Mouse (Mus musculus) G1E (cell line): ENCODE measurements around the gene Olfr221.

Source experiments
- CTCF ChIP-seq: IDR thresholded peaks from 2 replicates; pipeline ENCODE4 v1.5.1; 2012; ENCODE audit warnings: low read depth, low read length, inconsistent platforms, mixed read lengths
- GATA1 ChIP-seq: IDR thresholded peaks from 2 replicates; pipeline ENCODE4 v1.6.1; 2012; ENCODE audit warnings: borderline replicate concordance, low read length, inconsistent platforms, mixed read lengths
- TAL1 ChIP-seq: conservative IDR thresholded peaks from 2 replicates; pipeline ENCODE4 v1.6.1; 2012; ENCODE audit warnings: low read depth, low read length, inconsistent platforms, mixed read lengths

DNA sequence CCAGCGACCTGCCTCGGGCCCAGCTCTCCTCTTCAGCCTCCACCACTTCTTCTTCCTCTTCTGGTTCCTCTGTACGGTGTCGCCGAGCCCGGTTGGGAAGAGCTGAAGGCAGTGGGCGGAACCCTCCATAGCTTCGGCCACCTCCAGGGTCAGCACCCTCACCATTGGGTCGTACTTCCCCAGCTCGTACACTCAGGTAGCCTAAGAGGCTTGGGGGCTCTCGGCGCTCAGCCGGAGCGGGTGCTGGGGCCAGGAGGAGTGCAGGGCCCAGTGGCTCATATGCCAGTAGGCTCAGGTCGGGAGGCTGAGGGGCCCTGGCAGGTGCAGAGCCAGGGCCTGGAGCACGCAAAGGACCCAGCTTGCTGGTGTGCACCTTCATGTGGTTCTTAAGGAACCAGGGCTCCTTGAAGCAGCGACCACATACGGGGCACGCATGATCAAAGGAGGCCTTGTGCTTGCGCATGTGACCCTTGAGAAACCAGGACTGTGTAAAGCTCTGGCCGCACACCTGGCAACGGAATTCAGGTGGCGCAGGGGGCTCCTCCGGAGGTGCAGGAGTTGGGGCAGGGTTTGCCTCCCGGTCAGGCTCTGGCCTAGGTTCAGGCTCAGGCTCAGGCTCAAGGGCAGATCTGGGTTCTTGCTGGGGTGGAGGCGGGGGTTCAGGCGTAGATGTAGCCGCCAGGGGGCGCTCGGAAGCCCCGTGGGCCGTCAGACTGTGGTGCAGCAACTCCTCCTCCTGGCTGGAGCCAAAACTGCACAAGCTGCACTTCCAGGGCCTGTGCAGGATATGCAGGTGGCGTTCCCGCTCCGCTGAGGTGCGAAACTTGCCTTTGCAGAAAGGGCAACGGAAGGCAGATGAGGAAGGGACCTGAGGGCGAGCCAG, 33.7 kb downstream of the Olfr221 start:
- TF ChIP-seq CTCF, result peak; percentile 95
- no peak for TF ChIP-seq TAL1
- TF ChIP-seq GATA1, result no peak
